Mouse (Mus musculus) bone marrow, adult 2 months (tissue): ENCODE data around the gene Cass4.

Source experiments
- CTCF ChIP-seq: fragments of 200-500 bp; IDR thresholded peaks from 2 replicates; pipeline ENCODE4 v1.5.1; 2011; ENCODE audit warnings: low read length, control low read depth; ENCODE audit not compliant: control insufficient read depth, insufficient read depth
- POLR2A ChIP-seq: fragments of 200-500 bp; IDR thresholded peaks from 2 replicates; pipeline ENCODE4 v1.6.1; 2011; ENCODE audit warnings: low read depth, mild to moderate bottlenecking, control low read depth, low read length, borderline replicate concordance; ENCODE audit not compliant: control insufficient read depth

DNA sequence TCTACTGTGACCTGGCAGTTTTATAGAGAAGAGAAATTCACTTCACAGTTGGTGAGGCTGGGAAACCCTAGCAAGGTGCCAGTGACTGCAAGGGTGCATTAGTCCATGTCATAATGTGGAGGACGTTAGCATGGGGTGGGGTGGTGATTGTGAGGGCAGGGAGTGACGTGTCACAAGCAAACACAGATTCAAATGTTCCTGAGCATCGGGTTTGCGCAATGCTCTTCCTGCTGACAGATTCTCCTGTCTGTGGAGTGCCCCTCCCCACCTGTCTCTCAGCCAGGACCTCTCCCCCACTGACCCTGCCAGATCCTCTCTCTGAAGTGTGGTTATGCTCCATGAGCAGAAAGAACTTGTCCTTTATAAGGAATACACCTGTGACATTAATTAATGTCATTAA is 54.7 kb downstream of the Cass4 start:
- TF ChIP-seq POLR2A = no peak
- TF ChIP-seq CTCF = no peak
